Mouse (Mus musculus) lung, adult 2 months (tissue): ENCODE data around the gene Acvr1b.

Experiments
- CTCF ChIP-seq: fragments of 200-500 bp; IDR thresholded peaks from 2 replicates; pipeline ENCODE4 v1.5.1; 2011; ENCODE audit warnings: mild to moderate bottlenecking, low read length, control low read depth; ENCODE audit not compliant: insufficient read depth
- POLR2A ChIP-seq: fragments of 200-500 bp; IDR thresholded peaks from 2 replicates; pipeline ENCODE4 v1.6.1; 2011; ENCODE audit warnings: low read depth, mild to moderate bottlenecking, control low read depth, low read length, borderline replicate concordance; ENCODE audit errors: extremely low read depth

GRCm38 (mm10) chr15:101140587-101140986 is 33.3 kb upstream of the Acvr1b start:
- TF ChIP-seq POLR2A (no peak), CTCF (no peak)
